Mouse (Mus musculus) gastrocnemius, postnatal 10 days (tissue): Measurements from ENCODE around the gene C1qa. TPM values are rescaled to one million over a fixed set of nuclear protein-coding genes. Genes with fewer than 3 reads are reported as not detected.

Source experiments
- DNase-seq: peaks from one replicate; pipeline ENCODE4 v3.0.0; 2021; ENCODE audit warnings: mixed read lengths
- long read RNA-seq, 2 experiments: library from polyadenylated mRNA; stranded (forward); transcript quantifications; one replicate each; pipeline ENCODE4 v2.0.0; 2021
- total RNA-seq, 2 experiments: library from RNA; stranded (reverse); gene quantifications; 2 replicates each; pipeline ENCODE4 v1.2.3; 2021

C1qa gene
- total RNA-seq = 10 to 100 TPM; 23.3 to 23.8 TPM
- long read RNA-seq, experiment 1, transcript C1qa-201 (3 exons, 1,040 nt) = major isoform, 22 of 24 reads
- long read RNA-seq, experiment 1, partial matches to known transcripts = 2 of 24 reads
- long read RNA-seq, experiment 1, other reads (novel, unspliced or antisense) = 0 of 24 reads
- long read RNA-seq, experiment 2, transcript C1qa-201 (3 exons, 1,040 nt) = major isoform, 25 of 27 reads
- long read RNA-seq, experiment 2, partial matches to known transcripts = 2 of 27 reads
- long read RNA-seq, experiment 2, other reads (novel, unspliced or antisense) = 0 of 27 reads

DNA sequence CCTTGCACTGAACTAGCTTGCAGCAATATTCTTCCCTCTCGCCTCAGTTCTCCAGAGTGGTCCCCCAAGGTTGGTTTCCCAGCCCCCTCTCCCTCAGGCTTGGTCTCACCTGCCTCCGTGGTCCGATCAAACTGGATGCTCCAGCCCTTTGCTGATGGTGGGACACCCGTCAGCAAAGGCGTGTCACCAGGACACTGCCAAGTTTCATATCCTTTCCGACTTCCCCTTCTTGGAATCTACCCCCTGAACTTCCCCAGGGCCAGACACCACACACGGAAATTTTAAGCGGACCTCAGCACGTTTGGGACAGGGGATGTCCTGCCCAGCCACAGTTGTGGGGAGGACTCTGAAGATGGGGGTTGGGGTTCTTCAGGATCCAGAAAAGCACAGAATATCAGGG is at the start of gene C1qa:
Gene C1qa, minus strand, starts transcription at position 167 of the 400 bp plus-strand sequence.
- DNase-seq = no peak

DNA sequence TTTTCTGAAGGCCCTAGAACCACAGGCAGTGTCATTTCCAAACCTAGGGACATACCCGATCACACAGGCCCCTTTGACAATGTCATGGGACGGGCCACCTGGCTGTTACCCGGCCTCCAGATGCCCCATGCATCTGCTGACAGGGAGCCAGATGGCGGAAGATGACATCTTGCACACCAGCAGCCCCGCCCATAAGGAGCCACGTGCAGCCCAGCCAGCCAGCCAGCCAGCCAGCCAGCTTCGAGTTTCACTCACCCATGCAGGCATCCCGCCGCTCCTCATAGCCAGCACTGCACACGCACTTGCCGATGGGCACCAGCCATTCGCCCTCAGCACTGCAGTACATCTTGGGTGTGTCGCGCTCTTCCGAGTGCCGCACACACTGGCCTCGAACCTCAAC is 46.8 kb upstream of the C1qa start:
- no peak for DNase-seq

DNA sequence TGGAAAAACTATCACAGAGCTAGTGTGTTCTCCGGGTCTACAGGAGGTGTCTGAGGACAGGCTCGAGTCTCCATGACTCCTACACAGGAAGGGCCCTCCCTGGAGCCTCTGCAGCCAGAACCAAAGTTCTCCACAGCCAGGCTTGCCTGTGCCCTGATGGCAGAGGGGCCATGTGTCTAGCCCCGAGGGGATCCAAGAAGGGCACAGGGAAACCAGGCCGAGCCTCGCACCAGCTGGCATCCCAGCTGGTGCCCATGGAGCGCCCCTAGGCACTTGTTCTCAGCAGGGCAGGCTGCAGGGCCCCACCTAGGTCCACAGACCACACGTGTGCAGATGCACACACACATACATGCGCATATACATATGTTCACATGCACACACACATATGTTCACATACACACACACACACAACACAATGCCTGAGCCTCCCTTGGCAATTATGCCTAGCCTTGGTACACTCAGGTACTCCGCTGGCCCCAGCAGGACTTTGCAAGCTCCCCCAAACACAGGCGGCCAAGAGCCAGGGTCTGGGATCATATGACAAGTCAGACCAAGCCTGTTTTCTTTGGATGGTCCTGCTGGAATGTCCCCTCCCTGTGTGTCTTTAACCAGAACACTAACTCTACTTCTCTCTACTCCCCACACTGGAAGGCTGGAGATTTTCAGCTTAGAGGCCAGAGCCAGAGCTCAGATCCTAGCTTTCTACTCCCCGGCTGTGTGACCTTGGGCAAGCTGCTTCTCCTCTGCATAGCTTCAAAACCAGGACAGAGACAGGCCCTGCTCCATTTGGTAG is 46.2 kb upstream of the C1qa start:
- no peak for DNase-seq

DNA sequence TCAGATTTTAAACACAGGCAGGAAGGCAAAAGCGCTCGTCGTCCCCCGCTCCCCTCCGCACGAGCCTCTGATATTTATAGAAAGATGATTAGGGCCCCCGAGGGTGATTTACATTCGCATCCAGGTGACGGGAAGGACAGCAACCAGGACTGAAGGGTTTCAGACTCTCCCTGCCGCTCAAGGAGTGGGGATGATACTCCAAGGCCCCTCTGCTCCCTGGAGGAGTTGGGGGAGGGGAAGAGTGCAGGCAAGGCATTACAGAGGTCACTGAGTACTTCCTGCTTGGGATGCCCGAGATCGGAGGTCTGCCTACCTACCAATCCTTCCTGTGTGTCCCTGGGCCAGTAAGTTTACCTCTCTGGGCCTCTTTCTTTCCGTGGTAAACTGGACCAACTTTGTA is 44.6 kb upstream of the C1qa start:
- DNase-seq = no peak

DNA sequence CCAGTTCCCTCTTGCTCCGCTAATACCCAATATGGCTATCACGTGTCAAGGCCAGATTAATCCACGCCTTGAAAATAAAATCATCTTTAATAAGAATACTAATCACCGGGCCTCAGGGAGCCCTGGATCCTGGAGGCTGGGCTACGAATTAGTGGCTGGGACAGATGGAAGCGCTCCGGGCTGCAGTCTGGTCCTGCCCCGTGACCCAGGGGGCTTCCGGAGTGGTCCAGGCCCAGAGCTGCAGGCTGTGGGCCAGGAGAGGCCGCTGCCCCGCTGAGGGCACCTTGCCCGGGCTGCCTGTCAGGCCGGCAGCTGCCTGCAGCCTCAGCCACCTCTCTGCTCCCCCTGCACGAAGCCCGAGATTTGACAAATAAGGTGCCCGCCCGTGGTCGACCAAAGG is 44.2 kb upstream of the C1qa start:
- DNase-seq = peak; percentile 49

DNA sequence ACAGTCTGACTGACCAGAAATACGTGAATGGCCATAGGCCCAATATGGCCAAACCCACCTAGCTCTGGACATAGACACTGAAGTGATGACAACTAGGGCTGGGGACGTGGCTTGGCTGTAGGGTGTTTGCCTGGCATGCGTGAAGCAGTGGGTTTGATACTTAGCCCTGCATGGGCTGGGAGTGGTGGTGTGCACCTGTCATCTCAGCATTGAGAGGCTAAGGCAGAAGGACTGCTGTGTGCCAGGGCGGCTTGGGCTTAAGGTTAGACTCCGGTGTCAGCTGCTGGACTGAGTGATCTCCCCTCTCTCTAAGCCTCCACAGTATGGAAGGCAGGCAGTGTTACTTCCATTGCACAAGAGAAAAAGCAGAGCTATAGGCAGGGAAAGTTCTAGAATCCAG is 39.3 kb upstream of the C1qa start:
- no peak for DNase-seq

DNA sequence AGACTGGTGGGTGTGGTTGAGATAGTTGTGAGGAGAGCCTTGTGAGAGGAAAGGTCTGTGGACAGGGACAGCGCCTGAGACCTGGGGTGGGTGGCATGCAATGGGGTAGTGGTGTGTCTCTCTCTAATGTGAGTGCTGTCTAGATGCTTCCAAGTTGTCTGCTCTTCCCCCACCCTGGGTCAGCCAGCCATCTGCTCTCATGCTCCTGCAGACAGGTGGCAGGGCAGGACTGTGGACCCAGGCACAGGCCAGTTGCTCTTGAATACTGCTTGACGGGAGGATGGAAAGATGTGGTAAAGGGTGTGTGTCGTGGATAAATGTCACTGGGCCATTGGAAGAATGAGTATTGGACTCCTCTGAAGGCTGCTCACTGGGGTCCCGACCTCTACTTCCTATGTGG is 38.7 kb upstream of the C1qa start:
- DNase-seq = no peak

DNA sequence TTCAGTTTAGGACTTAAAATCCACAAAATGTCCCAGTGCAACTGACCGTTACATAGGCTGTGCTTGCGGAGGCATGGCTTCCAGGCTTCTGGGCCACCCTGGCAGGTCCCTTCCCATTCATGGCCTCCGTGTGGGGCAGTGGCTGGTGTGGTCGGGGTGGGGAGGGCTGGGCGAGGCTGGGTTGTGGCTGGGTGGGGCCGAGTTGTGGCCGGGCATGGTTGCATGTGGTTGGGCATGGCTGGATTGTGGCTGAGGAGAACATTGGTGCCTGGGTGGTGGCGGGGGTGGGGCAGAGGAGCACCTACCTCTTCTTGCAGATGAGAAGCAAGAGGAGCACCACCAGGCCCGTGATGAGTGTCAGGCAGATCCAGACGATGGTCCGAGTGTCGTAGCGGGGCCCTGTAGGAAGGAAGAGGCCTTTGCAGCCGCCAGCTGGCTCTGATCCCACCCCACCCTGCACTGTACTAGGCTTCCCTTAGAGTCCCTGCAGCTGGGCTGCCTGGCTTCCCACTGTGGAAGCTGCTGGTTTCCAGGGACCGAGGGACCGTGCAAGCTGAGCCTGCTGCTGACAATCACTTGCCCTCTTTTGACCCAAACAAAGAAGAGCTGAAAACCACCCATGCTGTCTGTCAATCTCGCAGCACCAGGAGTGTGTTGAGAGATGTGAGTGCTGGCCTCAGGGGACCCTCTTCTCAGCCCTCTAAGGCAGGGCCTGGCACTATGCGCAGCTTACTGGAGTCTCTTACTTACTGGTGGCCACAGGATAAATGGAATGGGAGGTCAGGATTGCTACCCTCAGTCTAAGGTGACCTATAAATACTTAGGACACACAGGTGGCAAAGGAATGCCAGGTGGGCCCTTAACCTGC is 36.4 kb upstream of the C1qa start:
- DNase-seq = peak; percentile 37

DNA sequence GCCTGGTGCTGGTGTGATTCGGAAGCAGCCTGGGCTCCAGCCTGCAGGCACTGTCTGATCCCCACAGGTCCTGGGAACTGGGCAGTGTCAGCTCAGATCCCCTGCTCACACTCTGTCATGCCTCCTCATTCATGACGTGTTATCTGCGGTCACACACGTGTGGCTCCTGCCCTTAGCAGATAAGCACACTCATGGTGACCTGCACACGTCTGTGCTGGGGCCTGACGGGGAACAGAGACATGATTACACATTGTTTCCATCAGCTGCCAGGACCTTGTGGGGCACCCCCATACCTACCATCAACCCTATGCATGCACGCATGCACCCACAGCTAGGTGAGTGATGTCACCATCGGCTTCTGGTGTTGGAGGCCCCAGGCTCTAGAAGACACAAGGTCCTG is 31.9 kb upstream of the C1qa start:
- DNase-seq = no peak

DNA sequence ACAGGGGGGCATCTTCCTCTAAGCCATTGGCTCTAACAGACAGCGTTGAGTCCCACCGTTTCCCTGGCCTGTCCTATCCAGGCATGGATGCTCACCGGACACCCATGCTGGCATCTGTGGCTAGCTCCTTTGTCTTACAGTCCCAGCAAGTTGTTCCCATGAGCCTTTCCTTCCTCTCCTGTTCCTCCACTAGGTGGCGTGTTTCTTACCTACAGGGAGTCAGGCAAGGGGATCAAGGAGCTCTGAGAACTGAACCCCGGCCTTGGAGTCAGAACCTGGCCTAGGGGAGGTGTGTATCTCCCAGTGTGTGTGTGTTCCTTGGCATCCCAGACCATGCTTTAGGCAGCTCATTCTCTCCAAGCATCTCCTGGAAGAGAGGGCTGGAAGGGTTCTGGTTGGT is 30.3 kb upstream of the C1qa start:
- no peak for DNase-seq

DNA sequence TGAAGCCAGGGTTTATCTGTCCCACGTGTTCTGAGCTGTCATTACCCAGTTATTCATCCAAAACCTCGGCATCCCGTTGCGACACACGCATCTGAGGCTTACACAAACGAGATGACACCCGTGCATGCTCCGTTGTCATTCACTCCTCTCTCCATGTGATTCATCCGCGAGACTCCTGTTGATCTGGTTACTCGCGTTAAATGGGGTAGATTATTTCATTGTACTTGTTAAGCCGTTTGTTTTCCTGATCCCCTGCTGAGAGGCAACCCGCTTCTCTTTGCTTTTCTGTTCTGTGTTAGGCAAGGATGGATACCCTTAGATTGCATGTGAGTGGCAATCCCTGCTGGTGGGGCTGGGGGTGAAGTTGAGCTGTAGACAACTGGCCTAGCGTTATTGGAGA is 27.2 kb upstream of the C1qa start:
- no peak for DNase-seq

DNA sequence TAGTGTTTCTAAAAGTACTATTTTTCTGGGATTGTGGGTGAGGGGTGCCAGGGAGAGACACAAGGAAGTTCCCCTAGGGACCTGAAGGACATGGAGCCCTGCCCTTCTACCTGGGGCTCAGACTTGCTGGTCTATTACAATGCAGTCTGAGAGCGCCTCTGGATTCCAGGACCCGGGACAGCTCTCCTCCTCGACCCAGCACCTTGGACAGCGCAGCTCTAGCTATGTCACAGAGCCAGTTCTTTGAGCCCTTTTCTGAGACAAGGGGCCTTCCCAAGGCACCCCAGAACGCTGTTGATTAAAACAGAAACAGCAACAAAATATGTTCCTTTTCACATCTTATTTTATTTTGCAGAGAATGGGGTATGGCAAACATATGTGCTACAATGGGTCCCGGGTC is 25.9 kb upstream of the C1qa start:
- DNase-seq = peak; percentile 69

DNA sequence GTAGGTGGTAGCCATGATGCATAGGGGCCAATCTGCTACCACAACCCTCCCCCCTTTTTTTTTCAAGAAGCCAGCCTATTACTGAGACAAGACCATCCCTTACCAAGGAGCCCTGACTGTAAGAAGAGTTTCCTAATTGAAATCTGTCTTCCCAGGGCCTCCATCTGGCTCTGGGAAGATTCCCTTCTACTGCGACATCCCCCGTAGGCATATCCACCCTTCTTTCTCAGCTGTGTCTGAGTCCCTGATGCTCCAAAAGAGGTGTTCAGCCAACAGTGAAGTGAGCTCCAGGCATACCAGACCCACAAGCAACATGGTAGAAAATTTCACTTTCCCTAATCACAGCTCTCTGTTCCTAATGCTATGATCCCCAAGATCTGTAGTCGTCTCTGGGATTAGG is 20.9 kb upstream of the C1qa start:
- no peak for DNase-seq

DNA sequence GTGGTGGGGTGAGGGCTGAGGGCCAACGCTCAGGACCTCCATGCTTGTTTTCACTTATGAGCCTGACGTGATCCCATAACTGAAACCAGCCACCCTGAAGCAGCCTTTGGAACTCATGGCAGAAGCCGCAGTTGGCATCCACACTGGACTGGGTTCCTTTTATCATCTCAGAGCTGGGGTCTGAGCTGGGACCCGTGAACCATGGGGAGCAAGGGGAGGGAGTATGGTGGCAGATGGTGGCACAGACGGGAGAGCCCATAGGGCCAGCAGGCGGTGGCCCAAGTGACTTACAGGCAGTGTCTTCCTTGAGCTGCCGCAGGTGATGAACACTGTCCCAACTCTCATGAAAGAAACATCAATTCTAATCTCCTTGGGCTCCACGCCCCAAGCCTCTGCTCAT is 20.2 kb upstream of the C1qa start:
- DNase-seq = no peak

DNA sequence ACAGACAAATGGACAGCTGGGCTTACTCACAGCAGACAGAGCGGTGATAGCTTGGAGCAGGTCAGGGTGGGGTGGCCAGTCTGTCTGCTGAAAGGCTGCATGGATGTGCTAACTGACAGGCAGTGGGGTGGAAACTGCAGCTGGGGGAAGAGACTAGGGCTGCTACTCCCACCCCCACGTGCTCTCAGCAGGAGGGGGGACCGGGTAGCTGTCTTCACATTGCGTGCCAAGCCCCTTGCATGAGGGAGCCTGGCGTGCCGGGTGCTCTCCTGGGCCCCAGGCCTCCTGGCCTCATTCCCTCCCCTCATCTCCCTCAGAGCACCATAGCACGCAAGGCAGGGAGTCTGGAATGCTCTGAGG is 18.5 kb upstream of the C1qa start:
- no peak for DNase-seq

DNA sequence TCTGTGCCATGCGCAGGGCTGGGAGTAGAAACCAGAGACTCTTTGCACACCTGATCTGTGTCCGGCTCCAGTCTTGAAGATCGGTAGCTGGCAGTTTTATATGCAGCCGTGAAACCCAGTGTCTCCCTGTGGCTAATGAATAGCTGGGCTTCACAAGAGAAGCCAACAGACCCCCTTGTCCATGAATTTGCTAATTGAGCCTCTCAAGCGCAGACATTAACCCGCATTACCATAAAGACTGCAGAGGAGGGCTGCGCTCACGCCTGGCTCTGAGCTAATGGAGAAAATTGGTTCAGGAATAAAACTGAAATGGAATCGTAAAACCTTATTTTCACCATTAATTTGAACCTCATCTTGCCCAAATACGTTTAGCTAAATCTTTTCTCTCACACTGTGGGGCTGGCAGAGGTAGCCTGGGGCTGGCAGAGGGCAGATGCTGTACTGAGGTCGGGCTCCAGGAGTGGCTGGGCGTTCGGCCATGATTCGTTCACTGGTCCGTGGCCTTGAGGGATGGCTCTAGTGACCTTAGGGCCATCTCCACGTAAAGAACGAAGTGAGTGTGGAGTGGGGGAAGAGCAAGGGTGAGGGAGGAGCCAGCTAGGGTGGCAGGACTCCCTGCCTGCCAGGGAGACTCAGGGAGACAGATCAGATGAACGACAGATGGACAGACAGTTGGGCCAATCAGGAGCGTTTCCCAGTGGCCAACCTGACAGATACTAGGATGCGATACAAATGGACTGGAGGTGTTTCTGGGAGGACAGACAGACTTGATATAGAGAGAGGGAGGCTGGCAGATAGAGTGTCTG is 18.0 kb upstream of the C1qa start:
- no peak for DNase-seq

DNA sequence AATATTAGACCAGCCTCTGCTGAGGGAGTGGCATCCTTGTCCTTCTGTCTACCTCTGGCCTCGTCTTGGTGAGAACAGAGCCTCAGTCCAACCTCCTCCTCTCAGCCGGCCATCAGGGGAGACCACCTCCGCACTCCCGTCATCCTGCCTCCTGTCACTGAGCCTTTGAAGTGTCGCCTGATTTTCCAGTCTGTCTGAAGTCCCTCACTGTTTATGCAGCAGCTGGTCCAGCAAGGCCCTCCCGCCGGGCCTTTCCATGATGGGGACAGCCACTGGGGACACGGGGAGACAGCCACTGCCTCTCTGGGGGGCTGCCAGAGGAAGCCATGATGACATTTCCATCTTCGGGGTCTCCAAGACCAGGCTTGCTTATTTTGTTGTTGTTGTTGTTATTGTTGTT is 14.2 kb upstream of the C1qa start:
- no peak for DNase-seq

DNA sequence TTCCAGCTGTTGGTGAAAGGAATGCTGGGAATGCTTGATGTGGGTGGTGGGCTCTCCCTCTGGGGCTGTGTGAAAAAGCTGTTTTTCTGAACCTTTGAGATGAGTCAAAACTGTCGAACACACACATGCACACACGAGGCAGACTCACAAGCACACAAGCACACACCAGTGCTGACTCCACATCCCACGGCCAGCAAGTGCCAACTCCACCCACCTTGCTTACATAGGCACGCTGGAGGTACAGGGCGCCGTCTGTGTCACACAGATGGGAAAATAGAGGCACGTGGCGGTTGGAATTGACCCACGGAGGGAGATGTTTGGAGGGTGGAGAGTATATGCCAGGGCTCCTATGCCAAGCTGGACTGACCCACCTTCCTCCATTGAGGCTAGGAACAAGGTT is 13.2 kb upstream of the C1qa start:
- DNase-seq = no peak

DNA sequence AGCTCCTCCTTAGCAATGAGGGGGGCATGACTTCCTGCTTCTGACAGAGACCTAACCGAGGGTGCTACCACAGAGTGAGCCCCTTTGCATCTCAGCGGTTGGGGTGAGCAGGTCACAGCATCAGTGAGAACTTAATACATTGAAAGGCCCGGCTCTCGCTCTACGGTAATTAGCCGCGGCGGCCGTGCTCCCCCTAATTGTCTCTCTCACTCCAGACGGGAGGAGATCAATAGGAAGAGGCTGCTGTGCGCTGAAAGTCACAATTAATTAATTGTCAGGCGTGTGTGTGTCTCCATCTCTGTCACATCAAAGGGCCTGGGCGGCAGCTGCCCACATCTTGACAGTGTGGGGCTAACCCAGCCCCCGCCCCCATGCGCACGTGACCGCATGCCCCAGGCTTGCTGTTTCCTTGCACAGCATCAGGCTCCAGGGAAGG is 12.6 kb upstream of the C1qa start:
- no peak for DNase-seq

DNA sequence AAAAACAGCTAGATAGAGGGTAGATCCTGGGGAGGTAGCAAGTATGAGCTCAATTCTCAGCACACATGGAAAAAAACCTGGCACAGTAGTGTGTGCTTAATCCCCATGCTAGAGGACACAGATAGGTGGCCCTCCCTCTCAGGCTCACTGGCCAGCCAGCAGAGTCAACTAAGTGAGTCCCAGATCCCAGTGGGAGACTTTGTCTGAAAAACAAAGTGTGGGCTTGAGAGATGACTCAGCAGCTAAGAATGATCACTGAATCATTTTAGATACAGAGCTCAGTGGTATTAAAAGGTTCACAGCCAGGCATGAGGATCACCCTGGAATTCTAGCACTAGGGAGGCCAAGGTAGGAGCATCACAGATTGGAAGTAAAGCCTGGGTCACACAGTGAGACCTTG is 9.2 kb upstream of the C1qa start:
- DNase-seq = no peak

DNA sequence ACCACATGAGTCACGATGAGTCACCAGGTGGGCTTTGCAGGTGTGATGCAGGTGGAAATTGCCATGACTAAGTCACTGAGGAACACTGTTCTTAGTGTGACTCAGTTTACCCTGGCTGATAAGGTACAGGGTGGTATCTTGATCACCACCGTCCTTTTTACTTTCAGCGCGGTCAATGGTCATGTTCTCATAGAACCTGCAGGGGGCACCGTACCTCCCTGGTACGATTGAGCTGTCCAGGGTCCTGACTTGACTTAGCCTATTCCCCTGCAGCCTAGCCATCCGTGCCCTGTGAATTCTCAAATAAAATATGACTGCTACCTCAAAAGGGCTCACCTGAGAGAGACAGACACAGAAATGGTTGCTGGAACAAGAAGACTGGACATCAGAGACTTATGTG is 8.4 kb upstream of the C1qa start:
- peak; percentile 61 for DNase-seq
